Mouse (Mus musculus) embryonic facial prominence, embryonic 10.5 days (tissue): ENCODE results near the gene Abcb9. TPM values are rescaled to one million over a fixed set of nuclear protein-coding genes. Genes with fewer than 3 reads are reported as not detected.

ENCODE experiments used
- DNase-seq: peaks from one replicate; pipeline ENCODE4 v3.0.0-alpha.2; 2017; ENCODE audit warnings: low spot score
- H3K27ac ChIP-seq: fragments of 300-500 bp; sonication (generic); replicated peaks from 2 replicates; pipeline ENCODE4 v1.5.1; 2016; ENCODE audit warnings: mild to moderate bottlenecking
- H3K27me3 ChIP-seq: fragments of 300-500 bp; sonication (generic); replicated peaks from 2 replicates; pipeline ENCODE4 v1.6.1; 2016; ENCODE audit warnings: low read depth, mild to moderate bottlenecking; ENCODE audit not compliant: poor library complexity, severe bottlenecking
- H3K36me3 ChIP-seq: fragments of 300-500 bp; sonication (generic); replicated peaks from 2 replicates; pipeline ENCODE4 v1.6.1; 2016; ENCODE audit warnings: mild to moderate bottlenecking, moderate library complexity
- H3K4me1 ChIP-seq: fragments of 300-500 bp; sonication (generic); 2 replicates; pipeline ENCODE4 v1.6.1; 2016
- H3K4me3 ChIP-seq: fragments of 300-500 bp; sonication (generic); 2 replicates; pipeline ENCODE4 v1.5.1; 2016; ENCODE audit warnings: mild to moderate bottlenecking, moderate library complexity
- H3K9me3 ChIP-seq: fragments of 300-500 bp; sonication (generic); 2 replicates; pipeline ENCODE4 v1.6.1; 2016; ENCODE audit warnings: mild to moderate bottlenecking
- WGBS: fragments of 180-500 bp; shearing (Covaris S2); methylation state at CpG from one replicate; pipeline ENCODE4 v1.1.7; 2016; 5-methylcytosine and 5-hydroxymethylcytosine counted together
- polyA plus RNA-seq: library from polyadenylated mRNA; unstranded; fragments of >200 nt; fragmentation: Nextera tagmentation; extraction: Ambion mirVana; gene quantifications from 2 replicates; pipeline ENCODE4 v1.2.1, GENCODE M21; 2016

The Abcb9 gene
- polyA plus RNA-seq, 1 experiment from 2014 or later, result 0.76 TPM

- peaks cover 56% of the 10 kb centered on the region for H3K4me1 ChIP-seq
- no peaks in the 10 kb centered on the region for H3K9me3 ChIP-seq
- WGBS, result under 1% methylated on average over 52 of the region's 52 CpGs
- peak within 1 kb of the TSS; percentile 96 for H3K4me3 ChIP-seq
- H3K27ac ChIP-seq, result peak within 1 kb of the TSS; percentile 96
- peaks cover 29% of the 10 kb centered on the region for H3K36me3 ChIP-seq
- peak; percentile 96 for DNase-seq
- H3K27me3 ChIP-seq, result no peaks in the 10 kb centered on the region
Measured at GRCm38 (mm10) chr5:124032001-124032508, 63.5 kb downstream of the Abcb9 start, which contains the start of gene Vps37b. TSS of gene Vps37b (minus strand) at chr5:124032270.

GRCm38 (mm10) chr5:124031068-124031955 is 64.3 kb downstream of the Abcb9 start:
- DNase-seq, result peak; percentile 50
- Histone ChIP-seq H3K36me3 (peaks cover 37% of the 10 kb centered on the region), H3K27me3 (no peaks in the 10 kb centered on the region), H3K4me3 (peak overlapping the region; percentile 96), H3K27ac (peak overlapping the region; percentile 96), H3K9me3 (no peaks in the 10 kb centered on the region), H3K4me1 (peaks cover 55% of the 10 kb centered on the region)
- WGBS, result under 1% methylated on average over 26 of the region's 26 CpGs

- Histone ChIP-seq H3K4me1 (peaks cover 60% of the 10 kb centered on the region), H3K27ac (peak overlapping the region; percentile 96), H3K36me3 (peaks cover 44% of the 10 kb centered on the region), H3K4me3 (peak overlapping the region; percentile 96), H3K27me3 (no peaks in the 10 kb centered on the region), H3K9me3 (no peaks in the 10 kb centered on the region)
- DNase-seq, result no peak
- 53% methylated on average over 12 of the region's 12 CpGs for WGBS
Measured at GRCm38 (mm10) chr5:124030386-124031067, 65.1 kb downstream of the Abcb9 start.

GRCm38 (mm10) chr5:124029220-124030035 is 66.2 kb downstream of the Abcb9 start:
- H3K4me3 ChIP-seq, result no peak overlapping the region
- WGBS, result 91% methylated on average over 19 of the region's 19 CpGs
- no peak for DNase-seq
- H3K27me3 ChIP-seq, result no peaks in the 10 kb centered on the region
- peaks cover 71% of the 10 kb centered on the region for H3K4me1 ChIP-seq
- H3K36me3 ChIP-seq, result peaks cover 45% of the 10 kb centered on the region
- no peak overlapping the region for H3K27ac ChIP-seq
- H3K9me3 ChIP-seq, result no peaks in the 10 kb centered on the region

- 83% methylated on average over 7 of the region's 7 CpGs for WGBS
- Histone ChIP-seq H3K9me3 (no peaks in the 10 kb centered on the region), H3K4me1 (peaks cover 74% of the 10 kb centered on the region), H3K27me3 (no peaks in the 10 kb centered on the region), H3K27ac (no peak overlapping the region), H3K36me3 (peaks cover 45% of the 10 kb centered on the region), H3K4me3 (0 out of 2 replicates have a peak overlapping the region, but pooled peaks have one; percentile 16)
- no peak for DNase-seq
Measured at GRCm38 (mm10) chr5:124028680-124029079, 66.9 kb downstream of the Abcb9 start.

GRCm38 (mm10) chr5:124027702-124028470 is 67.7 kb downstream of the Abcb9 start:
- Histone ChIP-seq H3K4me3 (0 out of 2 replicates have a peak overlapping the region, but pooled peaks have one; percentile 5), H3K9me3 (no peaks in the 10 kb centered on the region), H3K27ac (no peak overlapping the region), H3K4me1 (peaks cover 80% of the 10 kb centered on the region), H3K36me3 (peaks cover 45% of the 10 kb centered on the region), H3K27me3 (no peaks in the 10 kb centered on the region)
- no peak for DNase-seq
- 81% methylated on average over 19 of the region's 19 CpGs for WGBS

- 86% methylated on average over 5 of the region's 5 CpGs for WGBS
- peaks cover 55% of the 10 kb centered on the region for H3K36me3 ChIP-seq
- no peak for DNase-seq
- H3K4me1 ChIP-seq, result peaks cover 82% of the 10 kb centered on the region
- no peak overlapping the region for H3K4me3 ChIP-seq
- H3K27ac ChIP-seq, result peak overlapping the region; percentile 14; the same call in 1 of the 2 replicates
- H3K9me3 ChIP-seq, result no peaks in the 10 kb centered on the region
- no peaks in the 10 kb centered on the region for H3K27me3 ChIP-seq
Measured at GRCm38 (mm10) chr5:124026568-124026967, 69.0 kb downstream of the Abcb9 start.

GRCm38 (mm10) chr5:124025587-124026441 is 69.8 kb downstream of the Abcb9 start:
- no peak overlapping the region for H3K4me3 ChIP-seq
- 90% methylated on average over 15 of the region's 15 CpGs for WGBS
- peaks cover 80% of the 10 kb centered on the region for H3K4me1 ChIP-seq
- H3K27me3 ChIP-seq, result no peaks in the 10 kb centered on the region
- peak overlapping the region; percentile 14; the same call in 1 of the 2 replicates for H3K27ac ChIP-seq
- peaks cover 63% of the 10 kb centered on the region for H3K36me3 ChIP-seq
- H3K9me3 ChIP-seq, result no peaks in the 10 kb centered on the region
- DNase-seq, result no peak

- H3K4me1 ChIP-seq, result peaks cover 75% of the 10 kb centered on the region
- peaks cover 65% of the 10 kb centered on the region for H3K36me3 ChIP-seq
- peak overlapping the region; percentile 71; the same call in 1 of the 2 replicates for H3K27ac ChIP-seq
Measured at GRCm38 (mm10) chr5:124025146-124025545, 70.5 kb downstream of the Abcb9 start.

GRCm38 (mm10) chr5:124024677-124025076 is 70.9 kb downstream of the Abcb9 start:
- DNase-seq, result no peak
- Histone ChIP-seq H3K9me3 (no peaks in the 10 kb centered on the region), H3K27me3 (no peaks in the 10 kb centered on the region), H3K27ac (peak overlapping the region; percentile 71), H3K36me3 (peaks cover 61% of the 10 kb centered on the region), H3K4me1 (peaks cover 75% of the 10 kb centered on the region), H3K4me3 (no peak overlapping the region; the same call in 1 of the 2 replicates)
- whole genome bisulfite sequencing, result 71% methylated on average over 6 of the region's 6 CpGs

More at GRCm38 (mm10) chr5:124025146-124025545, 70.5 kb downstream of the Abcb9 start:
- no peak for DNase-seq
- Histone ChIP-seq H3K9me3 (no peaks in the 10 kb centered on the region), H3K4me3 (no peak overlapping the region; the same call in 1 of the 2 replicates), H3K27me3 (no peaks in the 10 kb centered on the region)
- 66% methylated on average over 9 of the region's 9 CpGs for WGBS
